Mouse (Mus musculus) granulocyte monocyte progenitor cell, adult 5-6 weeks (primary cell): ENCODE results near the gene Psmc3ip. TPM values are rescaled to one million over a fixed set of nuclear protein-coding genes. Genes with fewer than 3 reads are reported as not detected.

Experiments used
- ATAC-seq: replicated peaks from 2 replicates; pipeline ENCODE4 v1.8.0; 2016; ENCODE audit warnings: mild to moderate bottlenecking, moderate TSS enrichment, inconsistent platforms; ENCODE audit not compliant: poor library complexity, severe bottlenecking
- total RNA-seq, 2 experiments: library from RNA; stranded (forward) in 1 of 2; stranded (reverse) in 1 of 2; fragments of 200-712, 200-1000 nt in 1 of 2; fragments of >200 nt in 1 of 2; fragmentation: Nextera tagmentation in 1 of 2; gene quantifications; 2 replicates each; pipeline ENCODE4 v1.2.3; 2014 to 2017

The Psmc3ip gene
- total RNA-seq, 2 experiments from 2014 or later = 42.9 to 62.8 TPM

DNA sequence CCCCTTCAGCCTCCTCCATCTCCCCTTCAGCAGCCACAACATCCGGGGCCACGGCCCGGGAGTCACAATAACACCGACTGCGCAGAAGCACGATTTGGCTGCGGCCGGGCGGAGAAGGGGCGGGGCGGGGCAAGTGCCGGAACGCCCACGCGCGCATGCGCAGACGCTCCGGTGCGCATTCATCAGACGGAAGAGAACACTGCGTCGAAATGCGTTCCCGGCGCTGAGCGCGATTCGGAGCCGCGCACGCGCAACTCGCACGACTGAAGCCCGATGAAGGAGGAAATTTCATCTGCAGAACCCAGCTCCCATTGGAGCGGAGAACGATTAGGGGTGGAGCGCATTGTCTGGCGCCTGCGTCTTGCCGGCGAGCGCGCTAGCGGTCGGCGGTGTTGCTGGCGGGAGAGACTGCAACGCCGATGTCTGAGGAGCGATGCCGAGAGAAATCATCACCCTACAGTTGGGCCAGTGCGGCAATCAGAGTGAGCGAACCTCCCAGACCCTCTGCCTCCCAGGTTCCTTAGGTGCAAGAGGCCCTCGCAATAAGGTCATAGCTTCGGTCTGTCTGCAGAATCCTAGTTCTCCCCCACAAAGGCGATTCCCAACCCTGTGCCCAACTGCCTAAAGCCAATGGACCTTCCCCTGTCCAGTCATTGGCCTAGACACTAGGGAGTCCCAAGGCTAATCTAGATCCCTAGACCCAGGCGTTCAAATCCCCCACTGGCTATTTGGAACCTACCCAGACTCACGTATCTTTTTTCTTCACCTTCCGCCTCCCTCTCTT, 24.7 kb upstream of the Psmc3ip start, which contains the start of the genes Retreg3 and Tubg1:
TSS of gene Retreg3 (minus strand) at position 133 of the 784 bp plus-strand sequence.
TSS of gene Tubg1 (plus strand) at position 178 of the 784 bp plus-strand sequence.
- peak; percentile 80 for ATAC-seq

DNA sequence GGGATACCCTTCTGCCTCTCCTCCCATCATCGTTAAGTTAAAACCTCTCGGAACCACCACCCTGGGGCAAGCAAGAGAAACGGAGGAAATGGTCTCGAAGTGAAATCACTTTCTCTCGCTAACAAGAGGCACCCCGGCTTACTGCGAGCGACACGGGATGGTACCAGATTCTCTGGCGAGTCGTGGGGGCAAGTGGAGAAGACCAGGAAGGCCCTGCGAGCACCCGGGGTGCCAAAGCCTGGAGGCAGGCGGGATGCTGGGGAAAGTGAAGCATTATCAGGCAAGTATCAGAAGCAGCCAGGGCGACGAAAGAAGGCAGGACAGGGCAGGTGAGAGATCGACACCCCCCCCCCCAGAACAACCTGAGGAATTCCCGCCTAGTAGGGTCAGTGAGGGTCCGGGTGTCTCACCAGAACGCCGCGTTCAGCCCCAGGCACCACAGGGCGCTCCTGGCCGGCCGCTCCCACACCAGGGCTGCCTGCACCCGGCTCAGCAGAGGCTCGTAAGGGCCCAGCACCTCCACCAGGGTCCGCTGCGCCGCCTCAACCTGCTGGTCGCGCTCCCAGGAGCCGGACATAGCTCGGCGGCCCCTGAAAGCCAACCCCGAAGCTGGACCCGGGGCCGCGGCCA, 24.0 kb upstream of the Psmc3ip start:
- ATAC-seq = no peak

DNA sequence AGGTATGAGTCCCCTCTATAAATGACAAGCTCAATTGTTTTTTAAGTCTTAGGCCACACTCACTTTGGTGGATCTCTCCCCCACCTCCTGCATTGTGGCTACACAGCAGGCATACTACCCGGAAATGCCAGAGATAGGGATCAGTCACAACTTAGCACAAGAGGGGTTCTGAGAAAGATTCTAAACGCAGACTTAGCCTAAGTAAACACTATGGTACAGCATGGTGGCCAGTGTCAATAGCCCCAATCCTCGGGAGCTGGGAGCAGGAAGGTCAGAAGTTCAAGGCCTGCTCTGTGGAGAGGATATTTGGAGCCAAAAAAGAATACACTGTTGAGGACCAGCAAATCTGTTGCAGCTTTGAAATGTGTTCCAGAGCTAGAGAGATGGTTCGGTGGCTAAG, 22.9 kb upstream of the Psmc3ip start:
- ATAC-seq = no peak

DNA sequence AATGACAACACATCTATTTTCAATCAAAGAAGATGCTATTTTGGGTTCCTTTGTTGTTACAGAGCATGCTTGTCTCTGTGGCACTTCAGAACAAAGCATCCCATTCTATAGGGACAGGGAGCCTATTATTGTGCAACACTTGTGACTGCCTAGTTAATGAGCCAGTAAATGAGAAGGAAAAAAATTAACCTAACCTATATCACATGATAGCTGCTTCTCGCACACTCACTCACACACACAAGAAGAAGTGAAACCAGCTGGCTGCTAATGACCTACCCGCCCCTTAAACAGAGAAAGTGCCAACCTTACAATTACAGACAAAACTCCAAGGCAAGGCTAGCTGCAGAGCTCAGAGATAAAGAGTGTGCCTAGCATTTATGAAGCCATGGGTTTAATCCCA, 20.3 kb upstream of the Psmc3ip start:
- peak; percentile 68 for ATAC-seq

DNA sequence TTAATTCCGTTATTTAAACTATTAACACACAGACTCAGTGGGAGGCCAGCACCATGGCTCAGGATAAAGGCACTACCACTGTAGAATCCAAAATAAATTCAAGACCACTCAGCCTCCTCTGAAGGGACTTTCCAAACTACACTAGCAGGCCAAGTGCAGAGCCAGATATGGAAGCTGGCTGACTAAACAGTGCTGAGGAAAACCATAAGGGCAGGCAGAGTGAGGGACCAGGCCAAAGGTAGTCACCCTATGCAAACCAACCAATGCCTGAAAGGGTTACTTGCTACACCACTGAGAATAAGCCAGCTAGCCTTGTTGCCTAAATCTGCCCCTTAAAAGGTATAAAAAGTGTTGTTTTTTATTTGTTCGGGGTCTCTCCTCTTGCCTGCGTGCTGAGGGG, 16.9 kb upstream of the Psmc3ip start:
- no peak for ATAC-seq

DNA sequence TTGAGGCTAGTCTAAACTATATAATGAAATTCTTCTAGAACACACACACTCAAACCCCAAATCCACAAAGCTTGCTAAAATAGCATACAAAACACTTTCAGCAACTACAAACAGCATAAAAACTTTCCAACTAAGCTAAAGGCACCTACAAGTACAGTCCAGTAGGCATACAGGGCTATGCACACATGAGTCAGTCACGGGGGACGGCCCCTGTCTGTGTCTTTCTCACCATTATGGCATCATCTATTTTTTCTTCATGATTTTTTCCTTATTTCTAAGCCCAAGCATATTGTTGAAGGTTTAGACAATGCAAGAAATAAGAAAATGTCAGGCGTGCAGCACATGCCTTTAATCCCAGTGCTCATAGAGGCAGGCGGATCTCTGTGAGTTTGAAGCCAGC, 15.9 kb upstream of the Psmc3ip start:
- ATAC-seq = no peak

DNA sequence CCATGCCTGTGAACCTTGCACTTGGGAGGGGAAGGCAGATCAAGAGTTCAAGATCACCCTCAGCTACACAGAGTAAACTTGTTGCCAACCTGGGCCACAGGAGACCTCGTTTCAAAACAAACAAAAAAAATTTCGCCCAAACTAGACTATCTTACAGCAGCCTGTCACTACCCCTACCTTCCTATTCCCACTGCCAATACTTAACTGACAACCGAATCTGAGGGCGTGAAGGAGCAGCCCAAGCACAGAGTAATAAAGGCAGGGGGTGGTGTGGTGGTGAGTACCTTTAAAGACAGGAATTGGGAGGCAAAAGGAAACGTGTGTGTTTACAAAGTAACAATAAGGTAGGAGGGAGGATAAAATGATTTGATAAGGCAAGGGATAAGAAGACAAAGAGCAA, 15.5 kb upstream of the Psmc3ip start:
- no peak for ATAC-seq

DNA sequence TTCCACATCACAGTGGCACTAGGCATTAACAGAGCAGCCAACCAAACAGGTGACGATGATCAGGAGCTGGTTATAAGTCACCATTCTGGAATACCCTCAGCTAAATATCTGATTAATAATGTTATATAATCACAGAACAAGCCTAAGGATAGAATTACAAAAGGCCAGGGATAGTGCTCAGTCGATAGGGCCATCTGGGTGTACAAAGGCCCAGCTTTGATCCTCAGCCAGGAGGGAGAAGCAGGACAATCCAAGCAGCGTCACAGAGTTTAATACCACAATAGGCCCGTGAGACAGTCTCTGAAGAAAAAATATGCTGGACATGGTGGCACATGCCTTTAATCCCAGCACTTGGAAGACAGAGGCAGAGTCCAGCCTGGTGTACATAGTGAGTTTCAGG, 14.1 kb upstream of the Psmc3ip start:
- ATAC-seq = no peak

DNA sequence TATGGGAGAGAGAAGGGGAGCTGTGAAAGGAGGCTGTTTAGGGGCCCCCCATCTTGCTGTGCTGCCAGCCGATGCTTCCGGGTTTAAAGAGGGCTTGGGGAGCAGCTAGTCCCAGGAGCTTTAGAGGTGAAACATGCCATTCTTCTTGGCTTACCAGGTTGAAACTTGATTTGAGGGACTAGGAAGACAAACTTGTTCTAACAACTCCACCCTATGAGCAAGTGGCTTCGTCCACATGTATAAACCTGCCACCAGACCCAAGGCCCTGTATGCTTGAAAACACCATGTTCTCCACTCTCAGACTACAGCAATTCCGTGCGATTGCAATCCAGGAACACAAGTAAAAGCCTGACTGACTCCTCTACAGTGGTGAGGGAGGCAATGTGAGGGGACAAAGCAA, 7.8 kb upstream of the Psmc3ip start:
- no peak for ATAC-seq

DNA sequence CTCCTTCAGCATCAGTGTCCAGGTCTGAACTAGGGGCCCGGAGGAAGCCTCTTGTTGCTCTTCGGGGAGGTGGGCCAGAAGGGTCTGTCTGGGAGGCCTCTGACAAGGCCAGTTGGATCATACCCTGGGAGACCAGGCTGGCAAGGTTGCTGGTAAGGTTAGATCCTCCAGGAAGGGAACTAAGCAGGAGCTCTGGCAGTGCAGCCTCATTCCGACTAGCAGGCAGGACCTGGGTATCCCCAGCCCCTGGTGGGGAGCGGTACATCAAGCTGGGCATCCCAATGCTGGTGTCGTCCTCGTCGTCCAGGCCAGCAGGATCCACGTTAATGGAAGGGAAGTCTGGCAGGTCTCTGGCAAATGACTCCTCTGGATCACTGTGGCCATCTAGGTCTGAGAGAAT, 3.0 kb upstream of the Psmc3ip start:
- ATAC-seq = no peak

DNA sequence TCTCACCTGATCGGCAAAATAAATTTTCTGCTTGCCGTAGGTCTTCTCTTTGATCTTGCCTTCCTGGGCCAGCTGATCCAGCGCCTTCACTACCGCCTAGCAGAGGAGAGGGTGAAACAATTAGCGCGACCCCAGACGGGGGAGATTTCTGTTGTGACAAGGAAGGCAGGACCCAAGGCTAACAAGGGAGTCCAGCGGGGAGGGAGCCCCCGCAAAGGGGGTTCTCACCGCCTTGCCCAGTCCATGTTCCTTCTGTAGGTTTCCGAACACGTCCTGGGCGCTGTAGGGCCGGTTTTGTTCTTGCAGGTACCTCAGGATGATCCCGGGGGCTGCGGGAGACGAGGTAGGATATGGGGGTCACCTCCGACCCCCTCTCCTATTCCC, 314 bp downstream of the Psmc3ip start:
- ATAC-seq = peak; percentile 6; the same call in 1 of the 2 replicates

DNA sequence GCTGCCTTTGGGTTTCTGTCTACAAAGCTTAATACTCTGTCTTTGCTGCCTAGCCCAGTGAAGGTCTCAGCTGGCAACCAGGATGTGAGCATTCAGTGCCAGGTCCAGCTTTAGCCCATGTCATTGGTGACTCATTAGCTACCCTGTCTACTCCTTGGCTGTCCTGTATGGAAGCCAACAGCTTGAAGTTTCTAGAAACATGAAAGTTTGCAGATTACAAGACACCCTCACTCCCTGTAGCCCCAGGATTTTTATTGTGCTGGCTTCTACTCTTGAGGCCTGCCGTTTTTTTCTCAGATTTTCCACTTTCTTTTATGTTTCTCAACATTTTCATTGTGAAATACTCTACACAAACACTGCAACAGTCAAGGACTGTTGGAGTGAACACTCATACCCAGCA, 5.3 kb downstream of the Psmc3ip start:
- ATAC-seq = peak; percentile 36

DNA sequence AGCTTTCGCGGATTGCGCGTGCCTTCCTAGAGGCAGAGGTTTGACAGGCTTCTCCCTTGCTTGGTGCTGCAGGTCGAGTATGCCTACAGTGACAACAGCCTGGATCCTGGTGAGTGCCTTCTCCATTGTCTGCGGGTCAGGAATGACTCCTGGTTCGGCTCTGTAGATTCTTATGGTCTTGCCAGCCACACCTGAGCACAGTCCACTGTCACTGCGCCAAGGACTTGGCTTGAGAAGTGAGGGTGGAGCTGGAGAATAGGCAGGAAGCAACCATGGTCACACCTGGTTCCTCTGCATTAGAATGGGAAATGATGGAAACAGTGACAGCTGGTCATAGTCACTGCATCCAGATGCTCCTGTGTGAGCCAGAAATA, 7.6 kb downstream of the Psmc3ip start:
- no peak for ATAC-seq

DNA sequence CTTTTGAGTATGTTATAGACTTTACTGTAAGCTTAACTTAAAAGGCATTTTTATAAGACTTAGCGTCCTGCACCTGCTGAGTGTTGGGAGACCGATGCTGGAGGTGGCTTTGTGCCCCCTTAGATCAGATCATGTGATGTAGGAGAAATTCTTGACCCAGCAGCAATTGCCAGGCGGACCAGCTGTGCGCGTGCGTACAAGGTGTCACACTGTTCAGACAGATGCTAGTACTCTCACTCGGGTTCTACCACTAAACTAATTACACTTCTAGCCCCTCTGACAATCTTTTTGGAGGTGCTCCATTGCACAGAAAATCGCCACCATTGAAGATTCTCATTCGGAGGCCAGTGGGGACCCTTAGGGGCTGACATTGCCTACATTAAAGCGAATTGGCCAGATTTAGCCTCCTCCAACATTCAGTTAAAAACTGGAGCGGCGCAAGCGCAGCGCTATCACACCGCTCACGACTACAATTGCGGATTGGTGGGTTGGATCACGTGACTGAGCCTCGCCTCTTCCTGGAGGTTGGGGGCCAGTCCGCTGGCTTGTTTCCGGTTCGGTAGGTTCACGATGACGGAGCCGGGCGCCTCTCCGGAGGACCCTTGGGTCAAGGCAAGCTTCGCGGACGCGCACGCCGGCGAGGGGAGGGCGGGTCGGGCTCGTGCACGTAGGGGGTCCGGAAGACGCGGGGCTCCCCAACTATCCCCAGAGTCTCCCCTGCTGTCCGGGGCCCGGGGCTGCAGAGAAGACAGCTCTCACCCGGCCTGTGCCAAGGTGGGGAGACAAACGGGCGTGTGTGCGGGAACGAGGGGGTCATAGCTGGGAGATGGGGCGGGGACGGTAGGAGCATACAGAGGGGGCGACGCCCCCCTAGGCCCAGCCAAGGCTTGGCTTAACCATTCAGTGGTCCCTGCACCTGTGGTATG, 8.2 kb downstream of the Psmc3ip start, which contains the start of gene Mlx:
TSS of gene Mlx (plus strand) at position 522 of the 926 bp plus-strand sequence.
- peak; percentile 51 for ATAC-seq

DNA sequence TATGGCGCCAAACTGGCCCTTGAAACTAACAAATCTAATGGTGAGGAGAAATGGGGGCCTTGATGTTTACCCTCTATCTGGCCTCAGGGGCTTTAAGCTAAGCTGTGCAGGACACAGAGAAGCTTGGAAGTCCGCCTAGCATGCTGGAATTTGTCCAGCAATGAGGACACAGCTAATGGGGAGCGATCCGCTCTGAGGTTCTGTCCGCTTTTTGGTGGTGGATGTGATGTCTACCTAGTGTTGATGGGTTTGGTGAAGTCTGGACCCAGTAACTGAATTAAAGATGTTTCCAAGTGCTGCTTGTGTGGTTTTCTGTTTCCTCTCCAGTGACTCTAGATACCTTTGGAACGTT, 8.9 kb downstream of the Psmc3ip start:
- no peak for ATAC-seq

DNA sequence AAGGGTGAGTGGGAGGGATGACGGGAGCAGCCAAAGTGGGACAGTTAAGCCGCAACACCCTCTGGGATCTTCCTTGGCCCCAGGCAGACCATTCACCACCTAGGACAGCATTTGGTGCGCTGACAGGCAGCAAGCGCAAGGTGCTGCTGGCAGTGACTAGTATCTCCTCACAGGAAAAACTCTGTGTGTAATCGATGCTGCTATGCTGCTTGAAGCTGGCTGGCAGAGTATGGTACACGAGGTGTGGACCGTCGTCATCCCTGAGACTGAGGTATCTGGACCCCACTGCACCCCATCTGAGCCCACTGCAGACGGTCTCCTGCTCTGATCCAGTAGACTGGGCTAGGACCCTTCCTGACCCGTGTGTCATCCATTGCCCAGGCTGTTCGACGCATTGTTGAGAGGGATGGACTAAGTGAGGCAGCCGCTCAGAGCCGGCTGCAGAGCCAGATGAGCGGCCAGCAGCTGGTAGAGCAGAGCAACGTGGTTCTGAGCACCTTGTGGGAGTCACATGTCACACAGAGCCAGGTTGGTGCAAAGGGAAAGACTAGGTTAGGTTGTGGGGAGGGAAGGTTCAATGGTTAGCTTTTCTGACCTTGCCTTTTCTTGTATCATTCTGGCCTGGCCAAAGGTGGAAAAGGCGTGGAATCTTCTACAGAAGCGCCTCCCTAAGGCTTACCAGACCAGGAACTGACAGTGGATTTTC, 9.5 kb downstream of the Psmc3ip start:
- no peak for ATAC-seq

DNA sequence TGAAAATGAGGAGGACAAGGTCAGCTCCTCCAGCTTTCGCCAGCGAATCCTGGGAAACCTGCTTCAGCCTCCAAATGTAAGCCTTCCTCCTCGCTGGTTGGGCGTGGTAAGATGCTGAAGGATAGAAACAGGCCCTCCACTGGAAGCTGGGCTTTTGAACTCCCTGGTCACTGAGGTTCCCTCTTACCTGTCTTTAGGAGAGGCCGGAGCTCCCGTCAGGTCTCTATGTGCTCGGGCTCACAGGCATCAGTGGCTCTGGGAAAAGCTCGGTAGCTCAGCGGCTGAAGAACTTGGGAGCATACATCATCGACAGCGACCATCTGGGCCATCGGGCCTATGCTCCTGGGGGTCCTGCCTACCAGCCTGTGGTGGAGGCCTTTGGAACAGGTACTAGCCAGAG, 10.4 kb downstream of the Psmc3ip start:
- ATAC-seq = no peak

DNA sequence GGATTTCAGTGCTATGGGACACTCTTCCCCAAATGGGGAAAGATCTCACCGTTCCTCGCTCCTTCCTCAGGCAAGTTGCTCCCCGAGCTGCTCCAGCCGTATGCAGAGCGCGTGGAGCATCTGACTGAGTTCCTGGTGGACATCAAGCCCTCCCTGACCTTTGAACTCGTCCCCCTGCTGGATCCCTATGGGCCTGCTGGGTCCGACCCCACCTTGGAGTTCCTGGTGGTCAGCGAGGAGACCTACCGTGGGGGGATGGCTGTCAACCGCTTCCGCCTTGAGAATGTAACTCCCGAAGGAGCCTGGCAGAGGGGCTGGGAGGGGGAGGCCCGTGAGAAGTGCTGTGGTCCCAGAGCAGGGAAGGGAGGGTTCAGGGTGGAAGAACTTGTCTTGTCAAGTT, 11.0 kb downstream of the Psmc3ip start:
- no peak for ATAC-seq

DNA sequence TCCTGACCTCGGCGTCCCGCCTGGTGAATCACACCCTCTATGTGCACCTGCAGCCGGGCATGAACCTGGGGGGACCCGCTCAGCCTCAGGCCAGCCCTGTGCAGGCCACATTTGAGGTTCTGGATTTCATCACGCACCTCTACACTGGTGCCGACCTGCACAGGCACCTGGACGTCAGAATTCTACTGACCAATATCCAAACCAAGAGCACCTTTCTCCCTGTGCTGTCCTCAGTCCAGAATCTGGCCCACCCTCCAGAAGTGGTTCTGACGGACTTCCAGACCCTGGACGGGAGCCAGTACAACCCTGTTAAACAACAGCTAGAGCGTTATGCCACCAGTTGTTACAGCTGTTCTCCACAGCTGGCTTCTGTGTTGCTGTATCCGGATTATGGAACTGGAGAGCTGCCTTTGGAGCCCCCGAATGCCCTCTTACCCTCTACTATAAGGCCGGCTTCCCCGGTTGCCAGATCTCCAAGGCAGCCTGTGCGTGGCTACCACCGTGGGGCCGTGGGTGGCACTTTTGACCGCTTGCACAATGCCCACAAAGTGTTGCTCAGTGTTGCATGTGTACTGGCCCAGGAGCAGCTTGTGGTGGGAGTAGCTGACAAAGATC, 12.0 kb downstream of the Psmc3ip start:
- ATAC-seq = peak; percentile 35
